Mouse (Mus musculus): ENCODE measurements around the gene Usf3. TPM values are rescaled to one million over a fixed set of nuclear protein-coding genes. Genes with fewer than 3 reads are reported as not detected.

Usf3 gene
- polyA plus RNA-seq, 1 experiment from 2014 or later = 5.0 TPM

GRCm38 (mm10) chr16:44163831-44164230 is 9.2 kb upstream of the Usf3 start:
- Histone ChIP-seq H3K4me3 (replicated peaks; ENCODE audit: low read depth, low read length) (no peak overlapping the region), H3K9ac (replicated peaks; ENCODE audit: low read length) (no peak overlapping the region), H3K9me3 (ENCODE audit: control insufficient read depth, low read length) (no peaks in the 10 kb centered on the region), H3K27me3 (ENCODE audit: control insufficient read depth, insufficient read depth, low read length) (no peaks in the 10 kb centered on the region), H3K27ac (replicated peaks; ENCODE audit: low read depth, low read length) (no peak overlapping the region), H3K4me1 (ENCODE audit: control insufficient read depth, insufficient read depth, low read length) (no peaks in the 10 kb centered on the region), H3K4me2 (ENCODE audit: low read length) (no peak overlapping the region), H3K36me3 (ENCODE audit: control insufficient read depth, insufficient read depth, low read length) (peaks cover 18% of the 10 kb centered on the region)
- WGBS = 91% methylated on average over 2 of the region's 2 CpGs
- no peak for ATAC-seq (ENCODE audit: low FRiP score, low TSS enrichment)
- no peak for DNase-seq

GRCm38 (mm10) chr16:44165182-44165581 is 7.9 kb upstream of the Usf3 start:
- 71% methylated on average over 3 of the region's 3 CpGs for WGBS
- Histone ChIP-seq H3K36me3 (ENCODE audit: control insufficient read depth, insufficient read depth, low read length) (peaks cover 4% of the 10 kb centered on the region; the same call in 1 of the 2 replicates), H3K27ac (replicated peaks; ENCODE audit: low read depth, low read length) (no peak overlapping the region), H3K4me2 (ENCODE audit: low read length) (no peak overlapping the region), H3K4me1 (ENCODE audit: control insufficient read depth, insufficient read depth, low read length) (no peaks in the 10 kb centered on the region), H3K9ac (replicated peaks; ENCODE audit: low read length) (no peak overlapping the region), H3K27me3 (ENCODE audit: control insufficient read depth, insufficient read depth, low read length) (no peaks in the 10 kb centered on the region), H3K9me3 (ENCODE audit: control insufficient read depth, low read length) (no peaks in the 10 kb centered on the region), H3K4me3 (replicated peaks; ENCODE audit: low read depth, low read length) (no peak overlapping the region)
- ATAC-seq (ENCODE audit: low FRiP score, low TSS enrichment) = no peak
- no peak for DNase-seq

- WGBS = 86% methylated on average over 4 of the region's 4 CpGs
- Histone ChIP-seq H3K36me3 (ENCODE audit: control insufficient read depth, insufficient read depth, low read length) (no peaks in the 10 kb centered on the region), H3K27me3 (ENCODE audit: control insufficient read depth, insufficient read depth, low read length) (no peaks in the 10 kb centered on the region), H3K9me3 (ENCODE audit: control insufficient read depth, low read length) (no peaks in the 10 kb centered on the region), H3K4me3 (replicated peaks; ENCODE audit: low read depth, low read length) (no peak overlapping the region), H3K27ac (replicated peaks; ENCODE audit: low read depth, low read length) (no peak overlapping the region), H3K4me1 (ENCODE audit: control insufficient read depth, insufficient read depth, low read length) (peaks cover 2% of the 10 kb centered on the region; the same call in 1 of the 2 replicates), H3K4me2 (ENCODE audit: low read length) (no peak overlapping the region), H3K9ac (replicated peaks; ENCODE audit: low read length) (no peak overlapping the region)
- ATAC-seq (ENCODE audit: low FRiP score, low TSS enrichment) (no peak), DNase-seq (no peak)
Observed at GRCm38 (mm10) chr16:44168990-44169389, 4.1 kb upstream of the Usf3 start.

GRCm38 (mm10) chr16:44172297-44173154 is 520 bp upstream of the Usf3 start:
- Histone ChIP-seq H3K27me3 (ENCODE audit: control insufficient read depth, insufficient read depth, low read length) (no peaks in the 10 kb centered on the region), H3K4me2 (ENCODE audit: low read length) (peak overlapping the region; percentile 70), H3K9ac (replicated peaks; ENCODE audit: low read length) (peak overlapping the region; percentile 90), H3K4me3 (replicated peaks; ENCODE audit: low read depth, low read length) (peak overlapping the region; percentile 96), H3K9me3 (ENCODE audit: control insufficient read depth, low read length) (no peaks in the 10 kb centered on the region), H3K27ac (replicated peaks; ENCODE audit: low read depth, low read length) (peak overlapping the region; percentile 87), H3K36me3 (ENCODE audit: control insufficient read depth, insufficient read depth, low read length) (no peaks in the 10 kb centered on the region), H3K4me1 (ENCODE audit: control insufficient read depth, insufficient read depth, low read length) (peaks cover 12% of the 10 kb centered on the region)
- WGBS = under 1% methylated on average over 26 of the region's 26 CpGs
- peak; percentile 98 for DNase-seq
- peak; percentile 100 for ATAC-seq (ENCODE audit: low FRiP score, low TSS enrichment)

GRCm38 (mm10) chr16:44173966-44174530 is 1.0 kb downstream of the Usf3 start:
- H3K4me2 ChIP-seq (ENCODE audit: low read length) = peak overlapping the region; percentile 68
- ATAC-seq (ENCODE audit: low FRiP score, low TSS enrichment) = no peak
- no peak for DNase-seq
- H3K4me1 ChIP-seq (ENCODE audit: control insufficient read depth, insufficient read depth, low read length) = peaks cover 12% of the 10 kb centered on the region
- H3K27ac ChIP-seq (replicated peaks; ENCODE audit: low read depth, low read length) = no peak overlapping the region
- 27% methylated on average over 7 of the region's 7 CpGs for WGBS
- H3K27me3 ChIP-seq (ENCODE audit: control insufficient read depth, insufficient read depth, low read length) = no peaks in the 10 kb centered on the region
- peak overlapping the region; percentile 90 for H3K9ac ChIP-seq (replicated peaks; ENCODE audit: low read length)
- H3K4me3 ChIP-seq (replicated peaks; ENCODE audit: low read depth, low read length) = peak overlapping the region; percentile 96
- no peaks in the 10 kb centered on the region for H3K9me3 ChIP-seq (ENCODE audit: control insufficient read depth, low read length)
- no peaks in the 10 kb centered on the region for H3K36me3 ChIP-seq (ENCODE audit: control insufficient read depth, insufficient read depth, low read length)

GRCm38 (mm10) chr16:44175001-44175400 is 2.0 kb downstream of the Usf3 start:
- no peak overlapping the region for H3K4me3 ChIP-seq (replicated peaks; ENCODE audit: low read depth, low read length)
- H3K36me3 ChIP-seq (ENCODE audit: control insufficient read depth, insufficient read depth, low read length) = no peaks in the 10 kb centered on the region
- 76% methylated on average over 1 of the region's 1 CpGs for WGBS
- H3K4me1 ChIP-seq (ENCODE audit: control insufficient read depth, insufficient read depth, low read length) = peaks cover 12% of the 10 kb centered on the region
- no peak overlapping the region for H3K27ac ChIP-seq (replicated peaks; ENCODE audit: low read depth, low read length)
- no peaks in the 10 kb centered on the region for H3K27me3 ChIP-seq (ENCODE audit: control insufficient read depth, insufficient read depth, low read length)
- no peak overlapping the region; the same call in 1 of the 2 replicates for H3K4me2 ChIP-seq (ENCODE audit: low read length)
- H3K9me3 ChIP-seq (ENCODE audit: control insufficient read depth, low read length) = no peaks in the 10 kb centered on the region
- H3K9ac ChIP-seq (replicated peaks; ENCODE audit: low read length) = no peak overlapping the region
- no peak for ATAC-seq (ENCODE audit: low FRiP score, low TSS enrichment)
- no peak for DNase-seq

- Histone ChIP-seq H3K27me3 (ENCODE audit: control insufficient read depth, insufficient read depth, low read length) (no peaks in the 10 kb centered on the region), H3K4me3 (replicated peaks; ENCODE audit: low read depth, low read length) (no peak overlapping the region), H3K9me3 (ENCODE audit: control insufficient read depth, low read length) (no peaks in the 10 kb centered on the region), H3K36me3 (ENCODE audit: control insufficient read depth, insufficient read depth, low read length) (no peaks in the 10 kb centered on the region), H3K27ac (replicated peaks; ENCODE audit: low read depth, low read length) (no peak overlapping the region), H3K9ac (replicated peaks; ENCODE audit: low read length) (no peak overlapping the region), H3K4me2 (ENCODE audit: low read length) (no peak overlapping the region), H3K4me1 (ENCODE audit: control insufficient read depth, insufficient read depth, low read length) (peaks cover 12% of the 10 kb centered on the region)
- 93% methylated on average over 2 of the region's 2 CpGs for WGBS
- ATAC-seq (ENCODE audit: low FRiP score, low TSS enrichment) (no peak), DNase-seq (no peak)
Observed at GRCm38 (mm10) chr16:44176511-44176910, 3.5 kb downstream of the Usf3 start.

GRCm38 (mm10) chr16:44178555-44178954 is 5.5 kb downstream of the Usf3 start:
- H3K4me3 ChIP-seq (replicated peaks; ENCODE audit: low read depth, low read length) = no peak overlapping the region
- no peak for DNase-seq
- H3K4me1 ChIP-seq (ENCODE audit: control insufficient read depth, insufficient read depth, low read length) = peaks cover 12% of the 10 kb centered on the region
- no peaks in the 10 kb centered on the region for H3K36me3 ChIP-seq (ENCODE audit: control insufficient read depth, insufficient read depth, low read length)
- H3K27ac ChIP-seq (replicated peaks; ENCODE audit: low read depth, low read length) = no peak overlapping the region
- WGBS = 73% methylated on average over 1 of the region's 1 CpGs
- no peaks in the 10 kb centered on the region for H3K27me3 ChIP-seq (ENCODE audit: control insufficient read depth, insufficient read depth, low read length)
- no peak overlapping the region for H3K9ac ChIP-seq (replicated peaks; ENCODE audit: low read length)
- ATAC-seq (ENCODE audit: low FRiP score, low TSS enrichment) = no peak
- no peak overlapping the region for H3K4me2 ChIP-seq (ENCODE audit: low read length)
- H3K9me3 ChIP-seq (ENCODE audit: control insufficient read depth, low read length) = no peaks in the 10 kb centered on the region

- H3K27ac ChIP-seq (replicated peaks; ENCODE audit: low read depth, low read length) = no peak overlapping the region
- H3K9me3 ChIP-seq (ENCODE audit: control insufficient read depth, low read length) = no peaks in the 10 kb centered on the region
- H3K9ac ChIP-seq (replicated peaks; ENCODE audit: low read length) = no peak overlapping the region
- WGBS = 97% methylated on average over 1 of the region's 1 CpGs
- H3K4me3 ChIP-seq (replicated peaks; ENCODE audit: low read depth, low read length) = no peak overlapping the region
- no peak overlapping the region for H3K4me2 ChIP-seq (ENCODE audit: low read length)
- ATAC-seq (ENCODE audit: low FRiP score, low TSS enrichment) (no peak), DNase-seq (no peak)
- H3K36me3 ChIP-seq (ENCODE audit: control insufficient read depth, insufficient read depth, low read length) = no peaks in the 10 kb centered on the region
- no peaks in the 10 kb centered on the region for H3K4me1 ChIP-seq (ENCODE audit: control insufficient read depth, insufficient read depth, low read length)
- no peaks in the 10 kb centered on the region for H3K27me3 ChIP-seq (ENCODE audit: control insufficient read depth, insufficient read depth, low read length)
Observed at GRCm38 (mm10) chr16:44182597-44182996, 9.6 kb downstream of the Usf3 start.
